Mouse (Mus musculus) C2C12 (cell line): ENCODE data around the gene Atxn1.

Source experiments
- CTCF ChIP-seq: IDR thresholded peaks from one replicate; pipeline ENCODE4 v1.5.1; 2011; ENCODE audit not compliant: control insufficient read depth, insufficient read depth, insufficient read length
- MYOD1 ChIP-seq: IDR thresholded peaks from one replicate; pipeline ENCODE4 v1.6.1; 2011; ENCODE audit warnings: low read depth; ENCODE audit not compliant: control insufficient read depth, insufficient read length

DNA sequence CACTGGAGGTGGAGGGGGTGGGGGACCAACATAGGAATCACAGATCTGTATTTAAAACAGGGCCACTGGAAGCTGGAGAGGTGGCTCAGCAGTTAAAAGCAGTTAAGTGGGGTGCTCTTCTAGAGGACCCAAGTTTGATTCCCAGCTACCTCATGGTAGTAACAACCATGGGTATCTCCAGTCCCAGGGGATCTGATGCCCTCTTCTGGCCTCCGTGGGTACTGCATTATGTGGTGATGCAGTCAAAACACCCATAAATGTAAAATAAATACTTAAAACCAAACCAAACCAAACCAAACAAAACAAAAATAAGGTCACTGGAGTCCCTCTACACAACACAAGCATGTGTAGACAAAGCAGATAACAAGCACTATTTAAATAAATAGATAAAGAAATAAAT lies 32.9 kb downstream of the Atxn1 start:
- TF ChIP-seq MYOD1 = no peak
- TF ChIP-seq CTCF = no peak
